23 mouse cellular contexts compared by ENCODE assay signal in genomic region chrX:143542756-143543155, GRCm38 (mm10). TPM values are rescaled to one million over a fixed set of nuclear protein-coding genes. Genes with fewer than 3 reads are reported as not detected.
DNase-seq lines count a peak whose midpoint lies in the region; ATAC-seq lines count a peak whose summit lies in the region.
"Had no signal": no experiment of that assay in that cellular context is flagged by ENCODE, and none has a peak within 500 bp of the region (broad histone marks: within the 10 kb centered on the region; RNA-seq: fewer than 3 reads in every experiment).

No protein-coding gene starts in this region.

- intact Hi-C loops in heart, postnatal 36 days (cut with DNase I): no loop called here

- H3K27ac ChIP-seq in hindbrain, embryonic 10.5 days: peak overlapping the region; percentile 80
- no peak overlapping the region for H3K27ac ChIP-seq in hindbrain, embryonic 16.5 days (ENCODE audit: low read depth, low read length)
- peak overlapping the region; percentile 85 for H3K27ac ChIP-seq in forebrain, embryonic 12.5 days
- H3K27ac ChIP-seq in forebrain, embryonic 15.5 days (replicated peaks): peak overlapping the region; percentile 70
- peak overlapping the region; percentile 73 for H3K27ac ChIP-seq in midbrain, embryonic 14.5 days (replicated peaks; ENCODE audit: low read depth, low read length)
- H3K27ac ChIP-seq: embryonic facial prominence, embryonic 12.5 days; heart, embryonic 13.5 days; limb, embryonic 12.5 days; liver, embryonic 13.5 days; lung, embryonic 15.5 days; stomach, embryonic 15.5 days had no signal

- H3K4me1 ChIP-seq in hindbrain, embryonic 10.5 days (replicated peaks): 0 out of 2 replicates have a peak, but pooled peaks cover 10% of the 10 kb centered on the region
- no peaks in the 10 kb centered on the region for H3K4me1 ChIP-seq in hindbrain, embryonic 16.5 days (ENCODE audit: control insufficient read depth, insufficient read depth, low read depth, low read length)
- H3K4me1 ChIP-seq in forebrain, embryonic 12.5 days: peaks cover 13% of the 10 kb centered on the region
- H3K4me1 ChIP-seq in forebrain, embryonic 15.5 days: peaks cover 8% of the 10 kb centered on the region
- no peaks in the 10 kb centered on the region for H3K4me1 ChIP-seq in midbrain, embryonic 14.5 days (ENCODE audit: control insufficient read depth, insufficient read depth, low read length)
- H3K4me1 ChIP-seq: embryonic facial prominence, embryonic 12.5 days; heart, embryonic 13.5 days; limb, embryonic 12.5 days; liver, embryonic 13.5 days; lung, embryonic 15.5 days; stomach, embryonic 15.5 days had no signal

- 50% methylated on average over 2 of the region's 2 CpGs for WGBS in hindbrain, embryonic 10.5 days
- WGBS in hindbrain, embryonic 16.5 days: 33% methylated on average over 2 of the region's 2 CpGs
- 28% methylated on average over 2 of the region's 2 CpGs for WGBS in forebrain, embryonic 12.5 days
- WGBS in forebrain, embryonic 15.5 days: 27% methylated on average over 2 of the region's 2 CpGs
- 16% methylated on average over 2 of the region's 2 CpGs for WGBS in midbrain, embryonic 14.5 days

- ATAC-seq in hindbrain, embryonic 16.5 days: no peak
- ATAC-seq in forebrain, embryonic 12.5 days (ENCODE audit: low FRiP score): peak; percentile 61
- peak; percentile 58 for ATAC-seq in forebrain, embryonic 15.5 days (replicated peaks)
- ATAC-seq in midbrain, embryonic 14.5 days (ENCODE audit: low FRiP score, low TSS enrichment): no peak
- ATAC-seq: intestine, embryonic 16.5 days had no signal

- H3K9me3 ChIP-seq in hindbrain, embryonic 10.5 days: no peaks in the 10 kb centered on the region
- H3K9me3 ChIP-seq in hindbrain, embryonic 16.5 days (ENCODE audit: control insufficient read depth, low read length): no peaks in the 10 kb centered on the region
- no peaks in the 10 kb centered on the region for H3K9me3 ChIP-seq in forebrain, embryonic 12.5 days
- H3K9me3 ChIP-seq in forebrain, embryonic 15.5 days: no peaks in the 10 kb centered on the region
- no peaks in the 10 kb centered on the region for H3K9me3 ChIP-seq in midbrain, embryonic 14.5 days (ENCODE audit: control insufficient read depth, low read length)
- H3K9me3 ChIP-seq: embryonic facial prominence, embryonic 12.5 days; heart, embryonic 13.5 days; limb, embryonic 12.5 days; liver, embryonic 13.5 days; lung, embryonic 15.5 days; stomach, embryonic 15.5 days had no signal

- no peak overlapping the region for H3K4me3 ChIP-seq in hindbrain, embryonic 10.5 days
- H3K4me3 ChIP-seq in hindbrain, embryonic 16.5 days (ENCODE audit: low read length): no peak overlapping the region
- H3K4me3 ChIP-seq in forebrain, embryonic 12.5 days (replicated peaks): no peak overlapping the region
- H3K4me3 ChIP-seq in forebrain, embryonic 15.5 days: no peak overlapping the region
- no peak overlapping the region for H3K4me3 ChIP-seq in midbrain, embryonic 14.5 days (replicated peaks; ENCODE audit: low read depth, low read length)
- H3K4me3 ChIP-seq: embryonic facial prominence, embryonic 12.5 days; erythroblast, embryonic 14.5 days; heart, embryonic 13.5 days; limb, embryonic 12.5 days; liver, embryonic 13.5 days; lung, embryonic 15.5 days; stomach, embryonic 15.5 days had no signal

- H3K4me2 ChIP-seq in hindbrain, embryonic 16.5 days (ENCODE audit: low read length): no peak overlapping the region
- H3K4me2 ChIP-seq in forebrain, embryonic 12.5 days: no peak overlapping the region
- H3K4me2 ChIP-seq in forebrain, embryonic 15.5 days (replicated peaks): no peak overlapping the region
- H3K4me2 ChIP-seq in midbrain, embryonic 14.5 days (ENCODE audit: low read length): no peak overlapping the region
- H3K4me2 ChIP-seq: embryonic facial prominence, embryonic 12.5 days; heart, embryonic 13.5 days; limb, embryonic 12.5 days; liver, embryonic 13.5 days; lung, embryonic 15.5 days; stomach, embryonic 15.5 days had no signal

- H3K36me3 ChIP-seq in hindbrain, embryonic 10.5 days: no peaks in the 10 kb centered on the region
- H3K36me3 ChIP-seq in hindbrain, embryonic 16.5 days (ENCODE audit: control insufficient read depth, insufficient read depth, low read length): no peaks in the 10 kb centered on the region
- no peaks in the 10 kb centered on the region for H3K36me3 ChIP-seq in forebrain, embryonic 12.5 days (replicated peaks)
- no peaks in the 10 kb centered on the region for H3K36me3 ChIP-seq in forebrain, embryonic 15.5 days
- H3K36me3 ChIP-seq in midbrain, embryonic 14.5 days (ENCODE audit: control insufficient read depth, insufficient read depth, low read length): no peaks in the 10 kb centered on the region
- H3K36me3 ChIP-seq: embryonic facial prominence, embryonic 12.5 days; heart, embryonic 13.5 days; limb, embryonic 12.5 days; liver, embryonic 13.5 days; lung, embryonic 15.5 days; stomach, embryonic 15.5 days had no signal

- H3K27me3 ChIP-seq in hindbrain, embryonic 10.5 days (ENCODE audit: insufficient read depth, poor library complexity, severe bottlenecking): peaks cover 31% of the 10 kb centered on the region
- H3K27me3 ChIP-seq in hindbrain, embryonic 16.5 days (replicated peaks; ENCODE audit: control insufficient read depth, insufficient read depth, low read length): no peaks in the 10 kb centered on the region
- H3K27me3 ChIP-seq in forebrain, embryonic 12.5 days: peaks cover 8% of the 10 kb centered on the region
- H3K27me3 ChIP-seq in forebrain, embryonic 15.5 days: no peaks in the 10 kb centered on the region
- no peaks in the 10 kb centered on the region for H3K27me3 ChIP-seq in midbrain, embryonic 14.5 days (ENCODE audit: control insufficient read depth, insufficient read depth, low read length)
- H3K27me3 ChIP-seq: lung, embryonic 15.5 days; stomach, embryonic 15.5 days had no signal

- no peak overlapping the region for H3K9ac ChIP-seq in hindbrain, embryonic 16.5 days (ENCODE audit: low read depth, low read length)
- no peak overlapping the region for H3K9ac ChIP-seq in forebrain, embryonic 12.5 days
- no peak overlapping the region for H3K9ac ChIP-seq in forebrain, embryonic 15.5 days (replicated peaks)
- H3K9ac ChIP-seq in midbrain, embryonic 14.5 days (replicated peaks; ENCODE audit: low read length): no peak overlapping the region
- H3K9ac ChIP-seq: embryonic facial prominence, embryonic 12.5 days; heart, embryonic 13.5 days; limb, embryonic 12.5 days; liver, embryonic 13.5 days; lung, embryonic 15.5 days; stomach, embryonic 15.5 days had no signal

- DNase-seq in hindbrain, embryonic 10.5 days (ENCODE audit: low spot score): no peak
- DNase-seq in midbrain, embryonic 14.5 days: peak; percentile 9
- no peak for DNase-seq in heart, postnatal 36 days
- DNase-seq in lung, adult 18-20 months: no peak
- DNase-seq: B cell, adult 2 months; cerebellum, postnatal 36 days; heart, adult 11 months; kidney, postnatal 4 days; liver, embryonic 13.5 days; lung, postnatal 4 days; right cerebral cortex, postnatal 14 days; thymus, adult 18-20 months; thymus, postnatal 4 days had no signal

RNA-seq across cellular contexts. Expression of gene Pak3, which starts 24.4 kb away (rescaled TPM):
- polyA plus RNA-seq in hindbrain, embryonic 10.5 days (2016; fragmentation: Nextera tagmentation; extraction: Ambion mirVana): 19.8 and 34.4 TPM in 2 replicates
- polyA plus RNA-seq in hindbrain, embryonic 16.5 days (2015; fragmentation: Nextera tagmentation; extraction: Ambion mirVana): 239 and 252 TPM in 2 replicates
- polyA plus RNA-seq in forebrain, embryonic 12.5 days (2016; fragmentation: Nextera tagmentation; extraction: Ambion mirVana): 159 and 172 TPM in 2 replicates
- polyA plus RNA-seq in forebrain, embryonic 15.5 days (2015; fragmentation: Nextera tagmentation; extraction: Ambion mirVana): 146 and 162 TPM in 2 replicates
- polyA plus RNA-seq in midbrain, embryonic 14.5 days (2014; fragmentation: Nextera tagmentation; extraction: Ambion mirVana): 211 and 249 TPM in 2 replicates
- total RNA-seq in heart, postnatal 36 days (2021): under 1 TPM; 0.33 to 0.79 TPM
- polyA plus RNA-seq: erythroblast, embryonic 14.5 days had no signal

Comparison
In these comparisons a context has a peak if more than half of its experiments do, and no peak if none do; other contexts are left out.
1. ATAC-seq: peak in forebrain, embryonic 12.5 days (single experiment) and forebrain, embryonic 15.5 days (single experiment); none in hindbrain, embryonic 16.5 days (single experiment) and midbrain, embryonic 14.5 days (single experiment).